Mouse (Mus musculus) liver, embryonic 14.5 days (tissue): ENCODE results near the gene Sept1. TPM values are rescaled to one million over a fixed set of nuclear protein-coding genes. Genes with fewer than 3 reads are reported as not detected.

Experiments
- ATAC-seq: fragments of 200-750 bp; cut with Nextera tagmentation; 2 replicates; pipeline ENCODE4 v1.8.0; 2017; ENCODE audit warnings: moderate number of reproducible peaks, mild to moderate bottlenecking, moderate library complexity; ENCODE audit not compliant: insufficient read depth
- DNase-seq, 3 experiments: peaks; one replicate each; pipeline ENCODE4 v3.0.0-alpha.2; 2012 to 2013; ENCODE audit warnings: low read depth in 3 of 3, low spot score in 3 of 3
- H3K27ac ChIP-seq: fragments of 300-500 bp; sonication (generic); 2 replicates; pipeline ENCODE4 v1.5.1; 2014; ENCODE audit warnings: moderate library complexity, mild to moderate bottlenecking, control low read depth, inconsistent platforms
- H3K27me3 ChIP-seq: fragments of 300-500 bp; sonication (generic); 2 replicates; pipeline ENCODE4 v1.6.1; 2014; ENCODE audit warnings: mild to moderate bottlenecking, low read length, moderate library complexity; ENCODE audit not compliant: control insufficient read depth, insufficient read depth
- H3K36me3 ChIP-seq: fragments of 300-500 bp; sonication (generic); replicated peaks from 2 replicates; pipeline ENCODE4 v1.6.1; 2014; ENCODE audit warnings: low read depth; ENCODE audit not compliant: control insufficient read depth, insufficient read depth
- H3K4me1 ChIP-seq, 2 experiments: fragments of 200-500 bp in 1 of 2; fragments of 300-500 bp in 1 of 2; sonication (generic) in 1 of 2; replicated peaks; 2 replicates each; pipeline ENCODE4 v1.6.1; 2012 to 2014; ENCODE audit warnings: antibody characterized with exemption in 1 of 2, inconsistent platforms in 1 of 2, low read length in 1 of 2; ENCODE audit not compliant: control insufficient read depth in 2 of 2, insufficient read depth in 2 of 2
- H3K4me2 ChIP-seq: fragments of 300-500 bp; sonication (generic); 2 replicates; pipeline ENCODE4 v1.6.1; 2014; ENCODE audit warnings: low read depth, mild to moderate bottlenecking, control low read depth, moderate library complexity
- H3K4me3 ChIP-seq, 2 experiments: fragments of 200-500 bp in 1 of 2; fragments of 300-500 bp in 1 of 2; sonication (generic) in 1 of 2; 2 replicates each; pipeline ENCODE4 v1.5.1; 2012 to 2014; ENCODE audit warnings: low read depth in 2 of 2, low read length in 2 of 2, mild to moderate bottlenecking in 2 of 2, control low read depth in 1 of 2, inconsistent platforms in 1 of 2, moderate library complexity in 1 of 2; ENCODE audit not compliant: insufficient read depth in 1 of 2
- H3K9ac ChIP-seq: fragments of 300-500 bp; sonication (generic); replicated peaks from 2 replicates; pipeline ENCODE4 v1.6.1; 2014; ENCODE audit warnings: mild to moderate bottlenecking, control low read depth, moderate library complexity
- H3K9me3 ChIP-seq: fragments of 300-500 bp; sonication (generic); 2 replicates; pipeline ENCODE4 v1.6.1; 2016; ENCODE audit warnings: low read length, mixed read lengths; ENCODE audit not compliant: control insufficient read depth
- CTCF ChIP-seq: IDR thresholded peaks from 2 replicates; pipeline ENCODE4 v1.5.1; 2016; ENCODE audit warnings: antibody characterized with exemption, low read depth, control low read depth
- EP300 ChIP-seq: IDR thresholded peaks from 2 replicates; pipeline ENCODE4 v1.6.1; 2016; ENCODE audit warnings: antibody characterized with exemption, low read depth
- WGBS: fragments of 180-500 bp; shearing (Covaris S2); extraction: QIAGEN DNeasy Blood & Tissue Kit; methylation state at CpG from one replicate; pipeline ENCODE4 v1.1.7; 2014; ENCODE audit not compliant: insufficient replicate concordance; 5-methylcytosine and 5-hydroxymethylcytosine counted together
- polyA plus RNA-seq, 2 experiments: library from polyadenylated mRNA; depleted of rRNA in 1 of 2; stranded (reverse) in 1 of 2; unstranded in 1 of 2; fragments of >200 nt; fragmentation: Nextera tagmentation in 1 of 2; extraction: Ambion mirVana in 1 of 2; gene quantifications; 2 replicates each; pipeline versions ENCODE4 v1.2.1 to v1.2.3; 2012 to 2014

Gene Sept1
- polyA plus RNA-seq (2012; rRNA removed) (10.3 and 16.1 TPM in 2 replicates), polyA plus RNA-seq (2014; fragmentation: Nextera tagmentation; extraction: Ambion mirVana) (7.0 TPM in 2 replicates)

- peak within 1 kb of the TSS; percentile 91 to 92 for H3K4me3 ChIP-seq
Observed at GRCm38 (mm10) chr7:127232622-127233367, at the start of gene Sept1, which contains the start of gene Zfp553. Gene Sept1 (minus strand): TSS chr7:127233130. Gene Zfp553 (plus strand): TSS chr7:127233061.

GRCm38 (mm10) chr7:127282190-127282589 is 49.3 kb upstream of the Sept1 start:
- no peak overlapping the region for H3K4me3 ChIP-seq
- no peak overlapping the region for H3K4me2 ChIP-seq
- H3K9ac ChIP-seq, result no peak overlapping the region
- no peak overlapping the region for H3K27ac ChIP-seq
- TF ChIP-seq EP300 (no peak), CTCF (no peak)
- no peaks in the 10 kb centered on the region for H3K36me3 ChIP-seq
- peaks cover 0 to 17% of the 10 kb centered on the region in 2 experiments; a peak in 2 of 4 replicates for H3K4me1 ChIP-seq
- no peaks in the 10 kb centered on the region for H3K9me3 ChIP-seq
- WGBS, result 46% methylated on average over 2 of the region's 2 CpGs
- ATAC-seq (no peak), DNase-seq (no peak)
- H3K27me3 ChIP-seq, result no peaks in the 10 kb centered on the region

More at GRCm38 (mm10) chr7:127232622-127233367, at the start of gene Sept1, which contains the start of gene Zfp553:
- ATAC-seq (peak; percentile 84), DNase-seq (peak in 2 of 3 experiments; percentile 37 to 67)
- under 1% methylated on average over 64 of the region's 64 CpGs for WGBS
- no peaks in the 10 kb centered on the region for H3K9me3 ChIP-seq
- H3K4me1 ChIP-seq, result peaks cover 10 to 14% of the 10 kb centered on the region in 2 experiments
- H3K9ac ChIP-seq, result peak within 1 kb of the TSS; percentile 92
- H3K27me3 ChIP-seq, result no peaks in the 10 kb centered on the region
- peaks cover 17% of the 10 kb centered on the region for H3K36me3 ChIP-seq
- TF ChIP-seq EP300 (no peak), CTCF (no peak)
- peak within 1 kb of the TSS; percentile 85 for H3K4me2 ChIP-seq
- H3K27ac ChIP-seq, result peak within 1 kb of the TSS; percentile 85

GRCm38 (mm10) chr7:127281114-127281513 is 48.2 kb upstream of the Sept1 start:
- H3K9ac ChIP-seq, result no peak overlapping the region
- H3K27me3 ChIP-seq, result no peaks in the 10 kb centered on the region
- H3K27ac ChIP-seq, result no peak overlapping the region
- no peak for TF ChIP-seq EP300
- TF ChIP-seq CTCF, result no peak
- DNase-seq (no peak), ATAC-seq (no peak)
- H3K9me3 ChIP-seq, result no peaks in the 10 kb centered on the region
- no peak overlapping the region for H3K4me2 ChIP-seq
- H3K4me1 ChIP-seq, result peaks cover 0 to 22% of the 10 kb centered on the region in 2 experiments; a peak in 2 of 4 replicates
- no peak overlapping the region for H3K4me3 ChIP-seq
- WGBS, result 17% methylated on average over 4 of the region's 4 CpGs
- no peaks in the 10 kb centered on the region for H3K36me3 ChIP-seq

GRCm38 (mm10) chr7:127280092-127280491 is 47.2 kb upstream of the Sept1 start:
- ATAC-seq (no peak), DNase-seq (no peak)
- no peak overlapping the region for H3K9ac ChIP-seq
- H3K36me3 ChIP-seq, result no peaks in the 10 kb centered on the region
- H3K27me3 ChIP-seq, result no peaks in the 10 kb centered on the region
- no peaks in the 10 kb centered on the region for H3K9me3 ChIP-seq
- H3K4me1 ChIP-seq, result peaks cover 0 to 17% of the 10 kb centered on the region in 2 experiments; a peak in 2 of 4 replicates
- H3K27ac ChIP-seq, result no peak overlapping the region
- WGBS, result 65% methylated on average over 3 of the region's 3 CpGs
- no peak overlapping the region for H3K4me3 ChIP-seq
- H3K4me2 ChIP-seq, result no peak overlapping the region
- TF ChIP-seq CTCF (no peak), EP300 (no peak)

GRCm38 (mm10) chr7:127278311-127278710 is 45.4 kb upstream of the Sept1 start:
- Histone ChIP-seq H3K4me3 (no peak overlapping the region), H3K9me3 (no peaks in the 10 kb centered on the region), H3K9ac (no peak overlapping the region; the same call in 1 of the 2 replicates), H3K27ac (no peak overlapping the region), H3K36me3 (no peaks in the 10 kb centered on the region), H3K4me1 (peaks cover 0 to 18% of the 10 kb centered on the region in 2 experiments), H3K27me3 (no peaks in the 10 kb centered on the region), H3K4me2 (no peak overlapping the region)
- ATAC-seq (no peak), DNase-seq (no peak)
- whole genome bisulfite sequencing, result 10% methylated on average over 8 of the region's 8 CpGs
- no peak for TF ChIP-seq EP300
- TF ChIP-seq CTCF, result peak; percentile 83
